Mouse (Mus musculus) heart, postnatal 0 days (tissue): Measurements from ENCODE around the gene Dok3. TPM values are rescaled to one million over a fixed set of nuclear protein-coding genes. Genes with fewer than 3 reads are reported as not detected.

Source experiments
- ATAC-seq: fragments of 200-750 bp; cut with Nextera tagmentation; 2 replicates; pipeline ENCODE4 v1.8.0; 2017; ENCODE audit warnings: low read depth, moderate number of reproducible peaks, moderate library complexity; ENCODE audit not compliant: insufficient read depth
- DNase-seq: peaks from one replicate; pipeline ENCODE4 v3.0.0-alpha.2; 2016; ENCODE audit warnings: low spot score
- H3K27ac ChIP-seq: fragments of 300-500 bp; sonication (generic); 2 replicates; pipeline ENCODE4 v1.5.1; 2014; ENCODE audit warnings: low read depth, mild to moderate bottlenecking
- H3K27me3 ChIP-seq: fragments of 300-500 bp; sonication (generic); 2 replicates; pipeline ENCODE4 v1.6.1; 2014; ENCODE audit warnings: low read length, mixed read lengths; ENCODE audit not compliant: control insufficient read depth, insufficient read depth
- H3K36me3 ChIP-seq: fragments of 300-500 bp; sonication (generic); replicated peaks from 2 replicates; pipeline ENCODE4 v1.6.1; 2014; ENCODE audit warnings: low read length, mixed read lengths; ENCODE audit not compliant: control insufficient read depth, insufficient read depth
- H3K4me1 ChIP-seq: fragments of 300-500 bp; sonication (generic); 2 replicates; pipeline ENCODE4 v1.6.1; 2014; ENCODE audit warnings: antibody characterized with exemption; ENCODE audit not compliant: control insufficient read depth, insufficient read depth
- H3K4me2 ChIP-seq: fragments of 300-500 bp; sonication (generic); 2 replicates; pipeline ENCODE4 v1.6.1; 2014; ENCODE audit warnings: low read depth, mild to moderate bottlenecking, low read length, moderate library complexity
- H3K4me3 ChIP-seq: fragments of 300-500 bp; sonication (generic); 2 replicates; pipeline ENCODE4 v1.5.1; 2014; ENCODE audit warnings: low read depth, low read length
- H3K9ac ChIP-seq: fragments of 300-500 bp; sonication (generic); replicated peaks from 2 replicates; pipeline ENCODE4 v1.6.1; 2014; ENCODE audit warnings: low read depth, low read length, mixed read lengths
- H3K9me3 ChIP-seq: fragments of 300-500 bp; sonication (generic); replicated peaks from 2 replicates; pipeline ENCODE4 v1.6.1; 2016; ENCODE audit warnings: low read length; ENCODE audit not compliant: control insufficient read depth
- CTCF ChIP-seq: IDR thresholded peaks from 2 replicates; pipeline ENCODE4 v1.5.1; 2016; ENCODE audit warnings: antibody characterized with exemption, control low read depth, low read depth
- EP300 ChIP-seq: IDR thresholded peaks from 2 replicates; pipeline ENCODE4 v1.6.1; 2016; ENCODE audit warnings: antibody characterized with exemption, low read depth
- WGBS: fragments of 180-500 bp; shearing (Covaris S2); extraction: QIAGEN DNeasy Blood & Tissue Kit; methylation state at CpG from one replicate; pipeline ENCODE4 v1.1.7; 2014; 5-methylcytosine and 5-hydroxymethylcytosine counted together
- polyA plus RNA-seq: library from polyadenylated mRNA; unstranded; fragments of >200 nt; fragmentation: Nextera tagmentation; extraction: Ambion mirVana; gene quantifications from 2 replicates; pipeline ENCODE4 v1.2.1, GENCODE M21; 2015
- total RNA-seq: library from RNA; depleted of rRNA; stranded (reverse); fragments of >200 nt; gene quantifications from 2 replicates; pipeline ENCODE4 v1.2.3, GENCODE M21; 2014; ENCODE audit warnings: low replicate concordance

The Dok3 gene
- total and polyA plus RNA-seq, 2 experiments from 2014 or later: 1.4 to 2.8 TPM

- Histone ChIP-seq H3K4me2 (no peak overlapping the region), H3K27me3 (peaks cover 25% of the 10 kb centered on the region; the same call in 1 of the 2 replicates), H3K4me3 (no peak overlapping the region), H3K9ac (no peak overlapping the region), H3K9me3 (no peaks in the 10 kb centered on the region), H3K36me3 (peaks cover 92% of the 10 kb centered on the region), H3K4me1 (peaks cover 12% of the 10 kb centered on the region), H3K27ac (no peak overlapping the region)
- TF ChIP-seq CTCF (no peak), EP300 (no peak)
- DNase-seq (no peak), ATAC-seq (no peak)
- WGBS: 92% methylated on average over 9 of the region's 9 CpGs
Measured at GRCm38 (mm10) chr13:55505810-55506209, 23.3 kb downstream of the Dok3 start.

DNA sequence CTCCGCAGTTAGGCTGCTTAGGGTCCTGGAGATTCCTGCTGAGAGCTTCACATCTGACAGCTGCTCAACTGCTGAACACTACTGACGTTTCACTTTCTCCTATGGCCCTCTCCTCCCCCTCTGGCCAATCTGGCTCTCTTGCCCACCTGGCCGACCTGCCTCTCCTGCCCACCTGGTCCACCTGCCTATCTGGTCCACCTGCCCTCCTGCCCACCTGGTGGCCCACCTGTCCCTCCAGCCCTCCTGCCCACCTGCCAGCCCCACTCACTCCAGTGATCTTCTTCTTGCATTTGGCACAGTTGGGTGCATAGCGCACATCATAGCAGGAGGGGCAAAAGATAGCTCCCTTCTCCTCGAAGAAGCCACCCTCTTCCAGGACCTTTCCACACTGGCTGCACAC is 24.7 kb downstream of the Dok3 start:
- Histone ChIP-seq H3K27ac (no peak overlapping the region), H3K36me3 (peaks cover 84% of the 10 kb centered on the region), H3K9me3 (no peaks in the 10 kb centered on the region), H3K4me1 (no peaks in the 10 kb centered on the region), H3K4me2 (no peak overlapping the region), H3K9ac (no peak overlapping the region), H3K4me3 (no peak overlapping the region), H3K27me3 (peaks cover 36% of the 10 kb centered on the region; the same call in 1 of the 2 replicates)
- ATAC-seq: no peak
- DNase-seq: no peak
- 84% methylated on average over 5 of the region's 5 CpGs for WGBS
- TF ChIP-seq CTCF (no peak), EP300 (no peak)

GRCm38 (mm10) chr13:55502405-55502804 is 26.7 kb downstream of the Dok3 start:
- H3K4me1 ChIP-seq: no peaks in the 10 kb centered on the region
- DNase-seq: no peak
- peaks cover 79% of the 10 kb centered on the region for H3K36me3 ChIP-seq
- H3K4me2 ChIP-seq: no peak overlapping the region
- no peak overlapping the region for H3K9ac ChIP-seq
- ATAC-seq: no peak
- WGBS: 82% methylated on average over 8 of the region's 8 CpGs
- H3K27ac ChIP-seq: no peak overlapping the region
- TF ChIP-seq EP300: no peak
- TF ChIP-seq CTCF: no peak
- H3K27me3 ChIP-seq: peaks cover 37% of the 10 kb centered on the region
- H3K4me3 ChIP-seq: no peak overlapping the region
- no peaks in the 10 kb centered on the region for H3K9me3 ChIP-seq

- 81% methylated on average over 10 of the region's 10 CpGs for WGBS
- Histone ChIP-seq H3K9me3 (no peaks in the 10 kb centered on the region), H3K4me1 (peaks cover 5% of the 10 kb centered on the region; the same call in 1 of the 2 replicates), H3K36me3 (peaks cover 61% of the 10 kb centered on the region), H3K4me2 (no peak overlapping the region), H3K9ac (no peak overlapping the region), H3K27ac (no peak overlapping the region), H3K4me3 (no peak overlapping the region), H3K27me3 (peaks cover 44% of the 10 kb centered on the region)
- DNase-seq: no peak
- ATAC-seq: no peak
- TF ChIP-seq EP300 (no peak), CTCF (no peak)
Measured at GRCm38 (mm10) chr13:55500575-55500974, 28.5 kb downstream of the Dok3 start.

- H3K4me2 ChIP-seq: no peak overlapping the region
- 82% methylated on average over 11 of the region's 11 CpGs for WGBS
- H3K4me3 ChIP-seq: no peak overlapping the region
- H3K27me3 ChIP-seq: peaks cover 43% of the 10 kb centered on the region
- no peak for ATAC-seq
- H3K4me1 ChIP-seq: peaks cover 9% of the 10 kb centered on the region; the same call in 1 of the 2 replicates
- DNase-seq: no peak
- no peaks in the 10 kb centered on the region for H3K9me3 ChIP-seq
- TF ChIP-seq CTCF (no peak), EP300 (no peak)
- no peak overlapping the region for H3K27ac ChIP-seq
- H3K36me3 ChIP-seq: peaks cover 44% of the 10 kb centered on the region
- H3K9ac ChIP-seq: no peak overlapping the region
Measured at GRCm38 (mm10) chr13:55498906-55499305, 30.2 kb downstream of the Dok3 start.

DNA sequence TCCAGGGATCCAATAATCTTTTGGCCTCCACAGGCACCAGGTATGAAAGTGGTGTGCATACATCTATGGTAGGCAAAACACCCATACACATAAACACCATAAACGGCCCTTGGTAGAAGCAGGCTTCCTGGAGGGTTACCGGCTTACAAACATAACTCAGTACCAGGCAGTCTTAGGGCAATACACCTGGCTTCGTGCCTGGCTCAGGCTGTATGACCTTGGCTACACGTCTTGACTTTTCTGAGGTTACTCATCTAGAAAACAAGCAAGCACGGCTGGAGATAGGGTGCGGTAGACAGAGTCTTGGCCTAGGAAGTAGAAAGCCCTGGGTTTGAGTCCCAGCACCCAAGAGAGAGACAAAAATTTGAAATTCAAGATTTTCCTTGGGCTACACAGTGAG is 32.4 kb downstream of the Dok3 start:
- peaks cover 63% of the 10 kb centered on the region for H3K27me3 ChIP-seq
- H3K4me3 ChIP-seq: no peak overlapping the region
- TF ChIP-seq EP300: no peak
- TF ChIP-seq CTCF: no peak
- peaks cover 26% of the 10 kb centered on the region for H3K36me3 ChIP-seq
- no peak overlapping the region for H3K27ac ChIP-seq
- H3K4me1 ChIP-seq: peaks cover 9% of the 10 kb centered on the region; the same call in 1 of the 2 replicates
- ATAC-seq (no peak), DNase-seq (no peak)
- no peak overlapping the region for H3K4me2 ChIP-seq
- H3K9ac ChIP-seq: no peak overlapping the region
- 75% methylated on average over 6 of the region's 6 CpGs for WGBS
- no peaks in the 10 kb centered on the region for H3K9me3 ChIP-seq
